Mouse (Mus musculus) thymus, adult 2 months (tissue): Measurements from ENCODE around the gene Fam172a.

Source experiments
- CTCF ChIP-seq: fragments of 200-500 bp; IDR thresholded peaks from 2 replicates; pipeline ENCODE4 v1.5.1; 2012; ENCODE audit warnings: mild to moderate bottlenecking, control low read depth, low read length, moderate library complexity, borderline replicate concordance; ENCODE audit not compliant: control insufficient read depth, poor library complexity, insufficient read depth; ENCODE audit errors: extremely low read depth
- POLR2A ChIP-seq: fragments of 200-500 bp; IDR thresholded peaks from 2 replicates; pipeline ENCODE4 v1.6.1; 2012; ENCODE audit warnings: mild to moderate bottlenecking, low read length, control low read depth, moderate library complexity; ENCODE audit not compliant: control insufficient read depth, poor library complexity, insufficient read depth; ENCODE audit errors: extremely low read depth

- no peak for TF ChIP-seq POLR2A
- TF ChIP-seq CTCF: no peak
Observed at GRCm38 (mm10) chr13:78213155-78213554, 511.3 kb downstream of the Fam172a start.
